Mouse (Mus musculus): Measurements from ENCODE around the gene Cox7a2.

Cox7a2 gene

DNA sequence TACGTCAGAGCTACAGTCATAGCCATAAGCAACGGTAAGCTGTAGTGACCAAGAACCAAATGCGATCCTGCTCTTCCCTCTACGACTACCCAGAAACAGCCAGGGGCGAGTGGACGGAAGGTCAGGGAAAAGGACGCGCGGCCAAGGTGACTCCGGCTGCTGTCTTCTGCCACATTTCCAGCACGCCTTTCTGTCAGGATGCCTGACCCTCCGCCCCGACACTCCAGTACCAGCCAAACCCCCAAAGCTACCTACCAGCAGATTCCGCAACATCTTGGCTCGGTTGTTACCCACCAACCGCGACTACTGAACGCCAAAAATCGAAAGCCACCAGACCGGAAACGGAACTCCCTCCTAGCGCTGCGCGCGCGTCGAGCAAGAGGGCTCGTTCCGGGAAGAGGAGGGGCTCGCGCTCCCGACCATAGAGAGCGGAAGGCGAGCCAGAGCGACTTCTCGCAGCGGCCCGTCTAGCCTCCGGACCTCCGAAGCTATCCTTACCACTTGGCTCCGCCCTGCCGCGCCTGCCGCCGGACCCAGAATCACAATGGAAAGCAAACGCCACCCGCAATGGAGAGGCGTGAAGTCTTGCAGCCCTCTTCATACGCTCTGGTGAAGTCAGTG lies at the start of gene Cox7a2:
Gene Cox7a2, minus strand, starts transcription at position 494 of the 621 bp plus-strand sequence.
- in situ Hi-C loops (cut with MboI; ENCODE audit: low sequenced_read_pairs): no loop called here

DNA sequence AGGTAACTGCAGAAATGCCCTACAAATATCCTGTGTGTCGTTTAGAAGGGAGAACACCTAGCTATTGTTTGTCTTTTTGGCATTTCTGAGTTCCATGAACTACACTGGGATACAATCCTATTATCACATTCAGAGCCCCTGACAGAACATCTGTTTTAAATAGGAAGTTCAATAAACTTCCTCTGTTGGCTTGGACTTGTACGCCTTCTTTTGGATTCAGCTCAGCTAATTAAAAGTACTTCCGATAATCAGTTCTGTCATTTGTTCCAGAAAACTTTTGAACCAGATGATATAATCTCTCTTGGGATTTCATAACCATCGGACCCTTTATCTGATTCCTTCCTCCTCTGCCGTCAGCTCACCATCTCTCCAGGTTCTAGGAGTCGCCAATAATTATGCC lies 49.7 kb upstream of the Cox7a2 start:
- in situ Hi-C loops (cut with MboI; ENCODE audit: low sequenced_read_pairs): loop anchor here (25.0 kb wide), 1 partner anchor 178 kb away; no protein-coding TSS in a partner anchor

DNA sequence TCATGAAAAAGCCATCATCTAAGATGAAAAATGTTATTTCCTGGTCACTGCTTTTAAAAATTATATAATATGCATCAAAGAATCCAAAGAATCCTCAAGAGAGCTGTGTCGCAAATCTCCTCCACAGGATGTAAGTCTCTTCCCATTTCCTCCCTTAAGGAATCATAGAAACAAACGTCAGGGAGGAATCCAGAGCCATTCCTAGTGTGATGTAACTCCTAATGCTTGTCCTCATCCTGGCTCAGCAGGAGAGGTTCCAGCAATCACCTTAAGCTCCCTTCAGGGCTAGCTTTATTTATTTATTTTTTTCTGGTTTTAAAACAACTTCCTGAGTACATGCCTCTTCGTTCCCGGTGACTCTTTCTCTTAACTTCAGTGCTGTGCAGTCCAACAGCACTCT lies 47.5 kb upstream of the Cox7a2 start:
- in situ Hi-C loops (cut with MboI; ENCODE audit: low sequenced_read_pairs): loop anchor here (25.0 kb wide), 1 partner anchor 180 kb away; no protein-coding TSS in a partner anchor

DNA sequence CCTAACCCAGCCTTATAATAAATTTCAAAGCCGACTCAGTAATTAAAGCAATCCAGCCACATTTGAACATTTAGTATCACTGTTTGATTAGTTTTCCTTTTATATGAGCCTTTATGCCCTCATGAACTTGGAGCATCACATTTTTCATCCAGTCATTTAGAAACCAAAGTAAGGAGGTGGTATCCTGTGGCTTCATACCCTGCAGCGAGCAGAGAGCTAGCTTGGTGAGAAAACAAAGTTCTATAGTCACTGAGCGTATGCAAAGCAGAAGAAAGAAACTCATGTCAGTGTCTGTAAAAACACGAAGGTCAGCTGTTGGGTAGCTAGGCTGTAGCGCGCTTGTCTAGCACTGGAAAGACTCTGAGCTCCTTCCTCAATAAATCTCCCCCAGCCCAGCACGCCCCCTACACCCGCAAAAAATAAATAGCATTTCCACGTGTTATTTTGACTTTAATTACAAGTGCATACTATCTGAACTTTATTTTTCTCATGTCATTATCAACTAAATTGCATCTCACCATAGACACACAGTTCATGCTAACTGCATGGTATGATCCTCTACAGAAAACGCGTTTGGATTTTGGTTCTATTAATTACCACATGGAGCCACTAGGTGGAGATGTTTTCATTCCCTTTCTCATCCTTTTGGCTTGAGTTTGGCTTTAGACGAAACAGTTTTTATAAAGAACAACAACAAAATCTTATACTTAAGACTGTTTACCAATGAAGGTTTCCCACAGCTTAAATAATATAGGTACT lies 46.8 kb upstream of the Cox7a2 start:
- in situ Hi-C loops (cut with MboI; ENCODE audit: low sequenced_read_pairs): loop anchor here (25.0 kb wide), 1 partner anchor 181 kb away; no protein-coding TSS in a partner anchor

DNA sequence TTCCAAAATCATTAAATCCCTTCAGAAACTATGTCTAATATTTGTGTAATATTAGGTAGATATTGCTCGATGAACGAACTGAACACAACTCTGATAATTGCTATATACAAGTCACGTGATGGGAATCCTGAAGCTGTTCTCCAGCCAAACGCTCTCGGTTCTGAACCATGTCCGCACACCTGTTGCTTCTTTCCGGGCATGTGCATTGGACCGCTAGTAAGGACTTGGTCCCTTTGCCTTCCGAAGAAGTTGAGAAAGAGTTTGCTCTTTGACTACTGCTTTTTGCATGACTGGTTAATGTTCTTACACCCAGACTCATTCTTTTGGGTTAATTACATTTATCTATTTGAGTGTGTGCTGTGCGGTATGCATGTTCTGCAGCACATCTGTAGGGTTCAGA lies 45.7 kb upstream of the Cox7a2 start:
- in situ Hi-C loops (cut with MboI; ENCODE audit: low sequenced_read_pairs): loop anchor here (25.0 kb wide), 1 partner anchor 182 kb away; no protein-coding TSS in a partner anchor

DNA sequence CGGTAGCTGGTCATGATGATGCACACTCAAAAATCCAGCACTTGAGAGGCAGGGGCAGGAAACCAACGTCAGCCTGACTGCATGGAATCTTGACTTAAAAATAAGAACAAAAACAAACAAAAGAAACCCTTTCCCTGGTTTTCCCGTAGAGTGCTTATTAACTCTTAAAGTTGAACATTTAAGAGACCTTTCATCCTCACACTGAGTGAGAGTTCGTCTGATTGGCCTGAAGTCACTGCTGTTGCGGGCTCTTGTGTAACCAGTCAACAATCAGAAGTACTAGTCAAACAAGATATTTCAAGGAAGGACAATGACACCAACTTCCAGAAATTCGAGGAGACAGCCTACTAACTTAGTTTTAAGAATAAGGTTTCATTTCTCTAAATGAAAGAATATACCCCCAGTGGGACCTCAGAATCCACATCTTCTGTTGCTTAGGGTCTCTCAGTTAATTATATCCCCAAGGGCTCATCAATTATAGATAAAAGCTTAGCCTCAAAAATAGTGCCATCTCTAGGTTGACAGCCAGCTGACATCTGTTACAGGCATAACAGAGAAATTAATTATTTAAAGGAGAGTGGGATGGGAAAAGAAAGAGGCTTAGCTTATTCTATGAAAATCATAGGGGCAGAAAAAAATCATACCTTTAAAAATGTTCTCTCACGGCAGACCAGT lies 36.9 kb upstream of the Cox7a2 start:
- in situ Hi-C loops (cut with MboI; ENCODE audit: low sequenced_read_pairs): no loop called here

DNA sequence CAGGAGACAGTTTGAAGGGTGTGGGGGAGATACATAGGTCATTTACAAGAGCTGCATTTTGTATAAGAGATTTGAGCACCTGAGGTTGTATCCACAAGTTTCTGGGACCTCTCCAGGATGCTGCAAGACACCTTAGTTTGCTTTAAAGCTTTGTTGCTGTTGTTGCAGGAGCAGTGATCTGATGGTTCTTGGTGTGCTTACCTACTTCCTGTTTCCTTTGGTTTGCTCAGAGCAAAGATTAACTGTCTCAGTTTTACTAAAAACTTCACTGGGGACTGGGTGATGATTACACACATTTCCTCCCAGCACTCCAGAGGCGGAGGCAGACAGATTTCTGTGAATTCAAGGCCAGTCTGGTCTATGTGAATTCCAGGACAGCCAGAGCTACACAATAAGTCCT lies 35.4 kb upstream of the Cox7a2 start:
- in situ Hi-C loops (cut with MboI; ENCODE audit: low sequenced_read_pairs): no loop called here

DNA sequence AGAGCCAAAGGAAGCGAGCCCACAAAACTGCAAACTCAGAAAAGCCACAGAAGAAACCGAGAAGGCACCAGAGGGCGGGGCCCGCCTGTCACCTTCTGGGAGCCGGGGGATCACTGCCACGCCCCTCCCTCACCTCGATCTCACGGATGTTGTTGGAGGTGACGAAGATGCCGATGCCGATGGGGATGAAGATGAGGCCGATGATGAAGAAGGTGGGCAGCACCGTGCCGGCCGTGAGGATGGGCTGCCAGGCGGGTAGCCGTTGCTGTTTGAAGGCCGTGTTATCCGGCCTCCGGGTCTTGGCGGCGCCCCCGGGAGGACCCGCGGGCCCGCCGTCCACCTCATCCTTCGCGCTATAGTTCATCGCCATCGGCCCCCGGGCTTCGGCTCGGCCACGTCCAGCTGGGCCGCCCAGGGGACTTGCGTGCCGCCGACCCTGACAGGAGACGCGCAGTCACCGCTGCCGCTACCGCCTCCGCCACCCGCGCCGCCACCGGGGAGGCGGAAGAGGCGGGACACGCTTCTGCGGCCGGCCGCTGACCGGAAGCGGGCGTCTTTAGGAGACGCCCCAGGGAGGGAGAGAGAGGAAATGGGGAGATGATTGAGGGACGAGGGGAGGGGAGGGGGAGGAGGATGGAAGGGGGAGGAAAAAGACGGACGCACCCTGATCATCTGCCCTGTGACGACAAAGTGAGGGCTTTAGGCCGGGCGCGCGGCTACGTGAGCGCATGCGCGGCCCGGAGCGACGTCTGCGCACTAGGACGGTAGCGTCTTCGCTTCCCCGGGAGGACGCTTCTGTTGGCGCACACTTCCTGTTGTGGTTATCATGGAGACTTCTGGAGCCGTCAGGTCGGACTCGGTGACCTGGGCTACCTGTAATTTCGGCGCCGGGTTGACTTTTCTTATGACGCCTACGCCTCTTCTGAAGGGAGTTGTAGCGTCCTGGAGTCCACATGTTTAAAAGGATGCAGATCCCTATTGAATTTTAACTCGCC lies 33.5 kb upstream of the Cox7a2 start, which contains the start of gene Tmem30a:
Gene Tmem30a, minus strand, starts transcription at position 667 of the 995 bp plus-strand sequence.
- in situ Hi-C loops (cut with MboI; ENCODE audit: low sequenced_read_pairs): no loop called here

DNA sequence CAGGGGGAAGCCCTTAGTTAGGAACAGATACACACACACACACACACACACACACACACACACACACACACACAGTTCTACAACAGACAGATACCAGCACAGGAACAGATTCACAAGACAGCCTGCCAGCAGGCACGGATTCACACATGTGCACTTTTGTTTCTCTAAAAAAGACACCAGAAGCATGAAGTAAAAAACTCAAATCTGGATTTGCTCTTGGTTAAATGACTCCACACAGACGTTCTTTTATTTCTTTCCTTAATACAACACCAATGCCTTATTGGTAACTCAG lies 26.1 kb upstream of the Cox7a2 start:
- in situ Hi-C loops (cut with MboI; ENCODE audit: low sequenced_read_pairs): no loop called here

DNA sequence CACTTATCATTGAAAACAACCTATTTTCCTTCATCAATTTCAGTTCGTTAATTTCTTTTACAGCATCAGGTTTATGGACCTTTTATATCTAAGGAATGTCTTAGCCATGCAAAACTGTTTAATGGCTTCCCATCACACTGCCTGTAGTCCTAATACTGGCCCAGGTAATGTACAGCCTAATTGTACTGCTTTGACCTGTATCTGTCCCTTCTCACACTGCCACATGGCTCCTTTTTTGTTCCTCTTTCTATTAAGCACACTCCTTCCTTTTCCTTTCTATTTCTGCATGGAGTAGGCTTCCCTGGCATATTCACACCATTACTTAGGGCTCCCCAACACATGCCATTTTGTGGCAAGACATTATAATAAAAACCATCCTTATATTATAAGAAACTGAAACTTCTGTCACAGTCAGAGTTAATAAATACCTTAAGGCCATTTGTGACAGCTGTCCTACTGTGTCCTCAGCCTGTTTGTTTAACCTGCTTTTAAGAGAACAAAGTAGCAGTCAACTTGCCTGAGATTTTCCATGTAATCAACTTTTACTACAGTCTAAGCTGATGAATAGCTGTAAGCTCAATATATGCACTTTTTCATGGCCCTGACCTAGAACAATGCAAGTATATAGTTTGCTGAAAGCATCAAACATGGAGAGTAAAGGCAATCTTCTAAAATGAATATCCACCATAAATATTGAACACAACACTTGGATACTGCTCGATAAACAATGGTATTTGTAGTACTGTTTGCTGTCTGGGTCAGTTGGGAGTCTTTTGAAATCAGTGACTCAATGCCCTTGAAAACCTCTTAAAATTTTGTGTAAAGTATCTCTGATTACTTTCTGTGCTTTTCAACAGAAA lies 25.5 kb upstream of the Cox7a2 start:
- in situ Hi-C loops (cut with MboI; ENCODE audit: low sequenced_read_pairs): no loop called here

DNA sequence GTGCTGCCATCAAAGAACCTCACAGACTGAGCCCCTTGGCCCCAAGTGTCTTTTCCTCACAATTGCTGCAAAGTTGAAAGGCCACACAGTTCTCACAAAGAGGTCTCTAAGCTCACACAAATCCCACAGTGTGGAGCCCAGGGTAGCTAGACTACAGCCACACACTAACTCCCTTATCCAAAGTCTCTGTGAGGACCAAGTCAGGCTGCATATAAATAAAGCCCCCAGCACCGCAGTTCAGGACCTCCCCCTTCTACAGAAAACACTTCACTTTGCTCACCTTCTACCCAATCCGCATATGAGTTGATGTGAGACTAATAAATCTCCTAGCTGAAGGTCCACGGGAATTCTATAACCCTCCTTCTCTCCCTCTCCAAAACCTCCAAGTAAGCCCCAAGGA lies 24.8 kb upstream of the Cox7a2 start:
- in situ Hi-C loops (cut with MboI; ENCODE audit: low sequenced_read_pairs): no loop called here

DNA sequence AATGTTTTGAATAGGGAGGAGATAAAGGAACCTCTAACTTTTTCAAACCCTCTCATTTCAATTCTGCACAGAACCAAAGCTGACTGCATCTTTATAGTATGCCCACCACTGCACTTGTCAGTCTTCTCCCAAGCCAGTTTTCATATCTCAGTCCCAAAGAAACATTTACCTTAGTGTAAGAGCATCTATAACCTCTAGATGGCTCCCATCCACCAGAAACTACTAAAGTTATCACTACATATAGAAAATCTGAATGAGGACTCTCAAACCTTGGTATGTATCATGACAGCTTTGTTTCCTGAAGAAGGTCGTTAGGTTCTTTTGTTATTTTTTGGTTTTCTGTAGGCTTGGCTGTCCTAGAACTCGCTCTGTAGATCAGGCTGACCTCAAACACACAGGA lies 19.7 kb upstream of the Cox7a2 start:
- in situ Hi-C loops (cut with MboI; ENCODE audit: low sequenced_read_pairs): no loop called here

DNA sequence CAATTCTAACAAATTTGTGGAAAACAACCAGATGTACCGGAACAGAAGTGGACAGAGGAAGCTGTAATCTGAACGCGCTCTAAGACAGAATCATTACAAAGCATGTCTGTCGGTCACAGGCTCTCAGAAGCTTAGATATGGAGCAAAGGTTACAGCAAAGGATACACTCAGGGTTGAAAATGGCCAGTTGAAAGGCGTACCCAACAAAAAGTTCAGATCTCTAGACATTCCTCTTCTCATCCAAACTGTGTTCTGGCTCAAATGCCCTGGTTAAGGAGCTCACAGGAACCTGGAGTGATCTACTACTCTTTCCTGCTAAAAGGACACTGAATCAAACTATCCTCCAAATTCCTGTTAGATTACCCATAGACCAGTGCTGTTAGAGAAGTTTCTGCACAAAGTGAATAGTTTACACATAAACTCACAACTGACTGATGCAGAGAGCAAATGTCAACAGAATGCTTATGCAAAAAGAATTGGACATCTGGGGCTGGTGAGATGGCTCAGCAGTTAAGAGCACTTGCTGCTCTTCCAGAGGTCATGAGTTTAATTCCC lies 7.4 kb upstream of the Cox7a2 start:
- in situ Hi-C loops (cut with MboI; ENCODE audit: low sequenced_read_pairs): no loop called here

DNA sequence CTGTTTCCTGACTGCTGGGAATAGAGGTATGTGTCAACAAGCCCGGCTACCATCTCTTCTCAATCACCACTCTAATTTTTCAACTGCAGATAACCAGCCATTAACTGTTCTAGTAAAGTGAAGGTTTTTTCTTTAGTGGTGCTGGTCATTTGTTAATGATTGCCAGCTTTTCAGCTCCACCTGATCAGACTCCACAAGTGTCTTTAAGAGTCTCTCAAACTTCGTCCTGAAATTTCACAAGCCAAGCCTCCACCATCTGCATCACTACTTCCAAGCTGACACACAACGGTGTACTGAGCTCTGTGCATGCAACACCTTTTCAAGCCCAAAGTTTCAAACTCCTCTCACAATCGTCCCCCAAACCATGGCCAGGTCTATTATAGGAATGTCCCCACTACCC lies 5.7 kb upstream of the Cox7a2 start:
- in situ Hi-C loops (cut with MboI; ENCODE audit: low sequenced_read_pairs): no loop called here

DNA sequence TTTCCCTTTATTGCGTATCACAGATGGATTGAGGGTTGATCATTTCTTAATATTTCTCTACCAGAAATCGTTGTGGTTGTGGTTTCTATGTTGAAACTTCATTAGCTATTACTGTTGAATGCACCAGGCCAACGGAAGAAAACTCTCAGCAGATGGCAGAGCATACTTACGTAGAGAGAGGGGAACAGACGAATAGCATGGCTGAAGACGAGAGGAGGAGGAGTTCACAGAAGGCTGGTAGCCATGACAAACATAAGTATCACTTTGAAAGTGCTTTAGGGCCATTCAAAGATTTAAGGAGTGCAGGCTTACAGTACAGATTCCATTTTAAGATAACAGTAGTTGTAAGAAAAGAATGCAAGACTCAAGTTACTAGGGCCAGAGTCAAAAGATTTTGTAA lies 2.8 kb upstream of the Cox7a2 start:
- in situ Hi-C loops (cut with MboI; ENCODE audit: low sequenced_read_pairs): no loop called here

DNA sequence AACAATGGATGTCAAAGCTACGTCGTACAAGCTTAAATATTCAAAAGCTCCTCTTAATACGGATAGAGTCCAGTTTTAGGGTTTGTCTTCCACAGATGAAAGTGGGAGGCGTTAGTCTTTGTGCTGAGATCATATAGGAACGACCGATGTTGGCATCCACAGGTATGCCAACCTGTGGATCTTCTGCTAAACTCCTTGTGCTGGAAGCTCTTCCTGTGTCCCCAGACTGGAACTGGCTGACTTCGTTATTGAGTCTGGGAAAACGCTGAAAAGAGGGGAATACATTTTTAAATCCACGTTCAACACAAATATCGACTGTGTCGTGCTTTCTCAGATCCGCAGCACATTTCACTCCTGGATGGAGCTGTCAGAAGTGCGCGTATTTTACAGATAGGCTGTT lies 398 bp upstream of the Cox7a2 start:
- in situ Hi-C loops (cut with MboI; ENCODE audit: low sequenced_read_pairs): no loop called here

DNA sequence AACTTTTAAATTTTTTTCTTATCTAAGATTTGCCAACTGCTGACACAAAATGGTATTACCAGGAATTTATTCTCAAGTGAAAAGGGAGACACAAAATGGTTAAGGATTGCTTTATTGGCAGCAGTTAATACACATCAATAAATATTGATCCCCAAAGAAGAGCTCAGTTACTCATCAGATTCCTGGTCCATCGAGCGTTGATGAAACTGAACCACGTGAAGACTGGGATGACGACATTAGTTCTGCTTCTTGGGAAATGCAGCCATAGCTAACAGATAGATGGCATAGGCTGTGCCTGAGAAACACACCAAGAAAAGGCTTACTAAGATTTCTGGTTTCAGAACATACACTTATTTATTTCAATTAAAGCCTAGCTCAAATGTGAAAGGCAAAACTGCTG lies 4.4 kb downstream of the Cox7a2 start:
- in situ Hi-C loops (cut with MboI; ENCODE audit: low sequenced_read_pairs): no loop called here

DNA sequence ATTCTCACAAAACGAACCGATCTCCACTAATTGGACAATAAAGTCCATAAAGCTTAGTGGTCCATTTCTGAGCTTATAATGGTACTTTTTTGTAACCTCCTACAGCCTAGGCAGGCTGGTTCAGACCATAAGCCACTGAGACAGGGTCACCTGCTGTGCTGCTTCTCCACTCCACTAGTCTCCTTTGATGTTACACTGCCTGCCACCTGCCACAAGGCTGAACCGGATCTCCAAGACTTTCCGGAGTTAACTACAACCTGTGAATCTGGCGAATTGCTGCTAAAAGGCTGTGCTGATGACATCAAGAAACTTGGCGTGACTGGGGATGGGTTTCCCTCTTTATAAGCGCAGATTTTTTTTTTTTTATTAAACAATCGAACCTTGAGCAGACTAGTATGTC lies 7.8 kb downstream of the Cox7a2 start:
- in situ Hi-C loops (cut with MboI; ENCODE audit: low sequenced_read_pairs): no loop called here

DNA sequence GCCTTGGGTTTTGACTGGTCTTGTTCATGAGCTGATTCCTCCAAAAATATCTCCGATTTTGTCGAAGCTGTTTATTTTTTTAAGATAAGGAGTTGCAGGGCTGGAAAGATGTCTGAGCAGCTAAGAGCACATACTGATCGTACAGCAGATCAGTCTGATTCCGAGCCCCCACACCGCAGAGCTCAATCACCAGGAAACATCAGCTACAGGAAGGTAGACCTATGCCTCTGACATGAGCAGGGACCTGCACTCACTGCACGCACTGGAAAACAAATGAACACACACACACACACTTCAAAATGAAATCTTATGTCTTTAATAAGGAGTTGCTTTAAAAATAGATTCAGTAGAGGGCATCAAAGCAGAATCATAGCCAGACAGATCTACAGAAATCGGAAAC lies 9.0 kb downstream of the Cox7a2 start:
- in situ Hi-C loops (cut with MboI; ENCODE audit: low sequenced_read_pairs): no loop called here

DNA sequence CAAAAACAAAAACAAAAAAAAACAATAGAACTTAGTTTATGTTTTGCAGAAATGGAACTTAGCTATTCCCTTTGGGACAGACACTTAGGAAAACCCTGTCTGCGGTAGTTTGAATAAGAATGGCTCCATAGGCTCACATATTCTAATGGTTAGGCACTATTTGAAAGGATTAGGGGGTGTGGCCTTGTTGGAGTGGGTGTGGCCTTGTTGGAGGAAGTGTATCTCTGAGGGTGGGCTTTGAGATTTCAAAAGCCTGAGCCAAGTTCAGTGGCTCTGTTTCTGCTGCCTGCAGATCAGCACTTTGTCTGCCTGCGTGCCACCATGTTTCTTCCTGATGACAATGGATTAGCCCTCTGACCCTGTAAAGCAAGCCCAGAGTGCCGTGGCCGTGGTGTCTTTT lies 14.6 kb downstream of the Cox7a2 start:
- in situ Hi-C loops (cut with MboI; ENCODE audit: low sequenced_read_pairs): no loop called here
